Mouse (Mus musculus) stomach, embryonic 15.5 days (tissue): Measurements from ENCODE around the gene Nmnat2. TPM values are rescaled to one million over a fixed set of nuclear protein-coding genes. Genes with fewer than 3 reads are reported as not detected.

ENCODE experiments used
- ATAC-seq: fragments of 200-750 bp; cut with Nextera tagmentation; 2 replicates; pipeline ENCODE4 v1.8.0; 2017; ENCODE audit warnings: low read depth, moderate number of reproducible peaks, moderate TSS enrichment; ENCODE audit not compliant: insufficient read depth, low FRiP score
- H3K27ac ChIP-seq: fragments of 300-500 bp; sonication (generic); 2 replicates; pipeline ENCODE4 v1.5.1; 2015; ENCODE audit warnings: mild to moderate bottlenecking, inconsistent platforms
- H3K27me3 ChIP-seq: fragments of 300-500 bp; sonication (generic); replicated peaks from 2 replicates; pipeline ENCODE4 v1.6.1; 2015; ENCODE audit warnings: inconsistent platforms
- H3K36me3 ChIP-seq: fragments of 300-500 bp; sonication (generic); 2 replicates; pipeline ENCODE4 v1.6.1; 2015; ENCODE audit warnings: inconsistent platforms
- H3K4me1 ChIP-seq: fragments of 300-500 bp; sonication (generic); 2 replicates; pipeline ENCODE4 v1.6.1; 2015; ENCODE audit warnings: inconsistent platforms
- H3K4me2 ChIP-seq: fragments of 300-500 bp; sonication (generic); 2 replicates; pipeline ENCODE4 v1.6.1; 2015; ENCODE audit warnings: mild to moderate bottlenecking, inconsistent platforms
- H3K4me3 ChIP-seq: fragments of 300-500 bp; sonication (generic); replicated peaks from 2 replicates; pipeline ENCODE4 v1.5.1; 2015; ENCODE audit warnings: inconsistent platforms
- H3K9ac ChIP-seq: fragments of 300-500 bp; sonication (generic); 2 replicates; pipeline ENCODE4 v1.6.1; 2015; ENCODE audit warnings: inconsistent platforms
- H3K9me3 ChIP-seq: fragments of 300-500 bp; sonication (generic); 2 replicates; pipeline ENCODE4 v1.6.1; 2016; ENCODE audit warnings: inconsistent platforms
- WGBS: fragments of 180-500 bp; shearing (Covaris S2); methylation state at CpG from one replicate; pipeline ENCODE4 v1.1.7; 2015; 5-methylcytosine and 5-hydroxymethylcytosine counted together
- polyA plus RNA-seq: library from polyadenylated mRNA; unstranded; fragments of >200 nt; fragmentation: Nextera tagmentation; extraction: Ambion mirVana; gene quantifications from 2 replicates; pipeline ENCODE4 v1.2.1, GENCODE M21; 2015

Nmnat2 gene
- polyA plus RNA-seq, result 1.5 and 2.4 TPM in 2 replicates

DNA sequence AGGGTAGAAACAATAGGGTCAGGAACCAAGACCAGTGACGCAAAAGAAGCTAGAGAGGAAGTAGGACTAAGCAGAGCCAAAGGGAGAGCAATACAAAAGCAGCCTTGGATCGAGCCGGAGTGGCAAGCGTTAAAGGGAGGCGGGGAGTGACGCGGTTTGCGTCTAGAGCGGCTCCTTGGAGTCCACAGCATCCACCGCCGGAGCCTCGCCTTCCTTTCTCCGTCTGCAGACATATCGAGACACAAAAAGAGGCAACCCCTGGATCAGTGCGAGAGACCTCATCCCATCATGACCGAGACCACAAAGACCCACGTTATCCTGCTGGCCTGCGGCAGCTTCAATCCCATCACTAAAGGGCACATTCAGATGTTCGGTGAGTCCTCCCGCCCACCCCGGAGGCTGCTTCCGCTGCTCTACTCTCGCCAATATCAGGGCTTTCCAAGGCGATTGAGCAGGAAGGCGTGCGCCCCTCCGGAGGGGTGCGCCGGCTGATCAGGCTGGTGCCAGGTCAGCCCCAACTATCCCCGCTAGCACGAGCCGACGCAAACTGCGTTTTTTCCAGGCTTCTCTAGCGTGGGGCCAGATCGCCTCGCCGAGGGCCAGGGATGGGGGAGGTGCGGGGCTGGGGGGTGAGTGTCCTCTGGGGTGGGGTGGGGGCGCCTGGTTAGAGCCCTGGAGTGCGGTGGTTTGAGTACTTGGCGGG, at the start of gene Nmnat2:
Nmnat2 (plus strand) TSS at position 173 of the 703 bp plus-strand sequence.
- H3K4me3 ChIP-seq, result peak within 1 kb of the TSS; percentile 39
- no peak for ATAC-seq
- H3K27ac ChIP-seq, result no peak within 1 kb of the TSS
- 1% methylated on average over 41 of the region's 42 CpGs for WGBS
- peak within 1 kb of the TSS; percentile 66 for H3K4me2 ChIP-seq
- H3K9ac ChIP-seq, result no peak within 1 kb of the TSS
- no peaks in the 10 kb centered on the region for H3K36me3 ChIP-seq
- peaks cover 36% of the 10 kb centered on the region for H3K27me3 ChIP-seq
- peaks cover 8% of the 10 kb centered on the region; the same call in 1 of the 2 replicates for H3K4me1 ChIP-seq
- no peaks in the 10 kb centered on the region for H3K9me3 ChIP-seq

DNA sequence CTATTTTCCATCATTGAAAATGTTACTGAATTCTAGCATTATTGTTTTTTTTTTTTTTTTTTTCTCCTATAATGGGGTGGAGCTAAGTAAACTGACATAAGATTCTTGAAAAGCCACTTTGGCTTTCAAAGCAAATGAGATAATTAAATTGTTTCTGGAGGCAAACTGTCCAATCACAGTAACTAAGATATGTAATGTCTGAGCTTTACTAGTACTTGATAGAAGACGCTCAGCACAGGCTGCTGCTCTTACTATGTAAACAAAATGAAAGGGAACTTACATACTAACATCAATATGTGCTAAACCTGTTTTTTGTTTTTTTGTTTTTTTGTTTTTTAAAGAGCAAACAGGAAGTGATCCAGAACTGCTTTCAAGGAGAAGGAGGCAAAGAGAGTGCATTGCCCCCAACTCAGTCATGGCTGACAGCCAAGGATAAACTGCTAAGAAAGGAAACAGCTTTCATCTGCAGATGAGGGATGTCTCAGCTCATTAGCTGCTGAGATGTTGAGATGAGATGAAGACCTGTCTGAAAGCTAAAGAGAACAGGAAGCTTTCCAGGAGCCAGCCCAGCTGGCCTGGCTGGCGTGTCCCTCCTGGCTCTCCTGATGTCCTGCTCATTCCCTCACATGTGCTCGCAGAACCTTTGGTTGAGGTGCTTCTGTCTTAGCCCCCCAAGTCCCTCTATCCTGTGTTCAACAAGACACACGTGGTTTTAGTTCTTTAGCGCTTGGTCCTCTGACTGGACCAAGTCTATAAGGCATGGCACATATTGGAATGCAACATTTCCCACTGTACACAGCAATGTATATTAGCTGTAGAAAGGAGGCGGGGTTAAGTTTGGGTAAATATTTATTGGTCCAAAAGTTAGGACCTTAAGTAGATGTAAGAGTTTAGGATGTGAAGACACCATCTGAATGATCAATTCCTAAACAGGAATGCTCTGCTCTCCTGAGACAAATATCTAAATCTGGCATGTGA, 41.0 kb upstream of the Nmnat2 start:
- Histone ChIP-seq H3K9me3 (no peaks in the 10 kb centered on the region), H3K27ac (no peak overlapping the region), H3K27me3 (no peaks in the 10 kb centered on the region), H3K4me2 (no peak overlapping the region), H3K36me3 (no peaks in the 10 kb centered on the region), H3K4me1 (peaks cover 4% of the 10 kb centered on the region; the same call in 1 of the 2 replicates), H3K4me3 (no peak overlapping the region), H3K9ac (no peak overlapping the region)
- WGBS, result 44% methylated on average over 6 of the region's 6 CpGs
- no peak for ATAC-seq

DNA sequence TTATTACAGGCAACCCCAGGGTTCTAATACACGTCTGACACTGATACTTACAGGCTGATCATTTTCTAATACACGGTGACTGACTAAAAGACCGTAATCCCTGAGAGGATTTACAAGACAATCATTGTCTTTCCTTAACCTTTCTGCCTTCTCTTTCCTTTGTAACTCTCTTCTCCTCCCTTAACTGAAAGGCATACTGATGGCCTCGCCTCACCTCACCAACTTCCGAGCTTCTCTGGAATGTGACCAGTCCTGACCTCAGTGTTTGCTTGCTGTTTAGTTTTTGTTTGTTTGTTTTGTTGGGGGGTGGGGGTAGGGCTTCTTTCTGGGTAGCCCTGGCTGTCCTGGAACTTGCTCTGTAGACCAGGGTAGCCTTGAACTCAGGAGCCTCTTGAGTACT, 39.0 kb upstream of the Nmnat2 start:
- Histone ChIP-seq H3K4me2 (no peak overlapping the region), H3K9me3 (no peaks in the 10 kb centered on the region), H3K36me3 (no peaks in the 10 kb centered on the region), H3K27me3 (no peaks in the 10 kb centered on the region), H3K9ac (no peak overlapping the region), H3K27ac (no peak overlapping the region), H3K4me3 (no peak overlapping the region), H3K4me1 (peaks cover 4% of the 10 kb centered on the region; the same call in 1 of the 2 replicates)
- 51% methylated on average over 5 of the region's 5 CpGs for WGBS
- ATAC-seq, result no peak

DNA sequence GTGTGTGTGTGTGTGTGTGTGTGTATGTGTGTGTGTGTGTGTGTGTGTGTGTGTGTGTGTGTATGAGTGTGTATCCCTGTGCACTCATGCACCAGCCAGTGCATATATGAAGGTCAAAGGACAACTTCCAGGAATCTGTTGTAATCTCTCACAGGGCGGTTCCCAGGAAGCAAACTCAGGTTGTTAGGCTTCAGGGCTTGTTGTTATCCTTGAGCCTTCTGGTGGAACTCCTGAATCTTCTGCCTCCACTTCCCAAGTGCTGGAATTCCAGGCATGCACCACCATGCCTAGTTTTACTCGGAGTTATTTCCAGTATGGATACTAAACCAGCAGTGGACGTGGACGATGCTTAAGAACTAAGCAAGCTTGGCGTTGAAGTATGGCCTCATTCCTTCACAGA, 37.9 kb upstream of the Nmnat2 start:
- H3K27ac ChIP-seq, result no peak overlapping the region
- no peak overlapping the region for H3K9ac ChIP-seq
- no peak overlapping the region for H3K4me3 ChIP-seq
- ATAC-seq, result no peak
- H3K9me3 ChIP-seq, result no peaks in the 10 kb centered on the region
- peaks cover 4% of the 10 kb centered on the region; the same call in 1 of the 2 replicates for H3K4me1 ChIP-seq
- H3K27me3 ChIP-seq, result no peaks in the 10 kb centered on the region
- H3K4me2 ChIP-seq, result no peak overlapping the region
- H3K36me3 ChIP-seq, result no peaks in the 10 kb centered on the region
- 67% methylated on average over 5 of the region's 5 CpGs for WGBS

DNA sequence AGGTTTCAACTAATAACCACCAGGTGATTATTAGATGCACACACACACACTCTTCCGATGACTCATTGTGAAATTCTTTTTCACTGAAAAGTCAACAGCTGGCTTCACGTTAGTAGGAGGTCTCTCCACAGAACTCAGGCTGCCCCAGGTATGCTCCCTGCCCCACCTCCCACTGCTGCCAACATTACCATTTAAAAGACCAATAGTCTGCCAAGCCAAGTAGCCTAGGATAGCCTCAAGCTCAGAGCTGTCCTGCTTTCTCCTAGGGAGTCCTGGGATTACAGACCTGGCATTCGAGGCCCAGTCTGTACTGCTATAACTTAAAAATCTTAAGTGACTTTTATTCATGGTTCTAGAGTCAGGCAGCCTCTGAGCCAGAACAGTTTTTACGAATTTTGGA, 37.2 kb upstream of the Nmnat2 start:
- Histone ChIP-seq H3K36me3 (no peaks in the 10 kb centered on the region), H3K4me1 (peaks cover 4% of the 10 kb centered on the region; the same call in 1 of the 2 replicates), H3K9me3 (no peaks in the 10 kb centered on the region), H3K27me3 (no peaks in the 10 kb centered on the region), H3K4me3 (no peak overlapping the region), H3K9ac (no peak overlapping the region), H3K27ac (no peak overlapping the region), H3K4me2 (no peak overlapping the region)
- ATAC-seq, result no peak
- 59% methylated on average over 4 of the region's 4 CpGs for WGBS

DNA sequence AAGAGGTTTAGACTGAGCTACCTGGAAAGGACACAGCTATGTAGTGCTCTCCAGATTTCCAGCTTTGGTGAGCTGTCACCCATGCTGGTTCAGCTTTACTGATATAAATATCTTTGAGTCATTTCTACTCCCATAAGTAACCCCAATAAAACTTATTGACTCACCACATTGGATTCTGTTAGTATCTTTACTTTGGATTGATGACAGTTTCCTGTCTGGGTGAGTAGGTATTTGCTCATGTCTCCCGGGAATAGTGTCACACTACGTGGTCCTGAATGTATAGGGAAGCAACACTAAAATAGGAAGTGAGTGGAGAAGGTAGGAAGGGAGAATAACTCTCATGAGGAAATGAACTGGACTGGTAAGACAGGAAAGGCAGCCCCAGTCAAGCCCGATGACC, 33.0 kb upstream of the Nmnat2 start:
- no peak for ATAC-seq

DNA sequence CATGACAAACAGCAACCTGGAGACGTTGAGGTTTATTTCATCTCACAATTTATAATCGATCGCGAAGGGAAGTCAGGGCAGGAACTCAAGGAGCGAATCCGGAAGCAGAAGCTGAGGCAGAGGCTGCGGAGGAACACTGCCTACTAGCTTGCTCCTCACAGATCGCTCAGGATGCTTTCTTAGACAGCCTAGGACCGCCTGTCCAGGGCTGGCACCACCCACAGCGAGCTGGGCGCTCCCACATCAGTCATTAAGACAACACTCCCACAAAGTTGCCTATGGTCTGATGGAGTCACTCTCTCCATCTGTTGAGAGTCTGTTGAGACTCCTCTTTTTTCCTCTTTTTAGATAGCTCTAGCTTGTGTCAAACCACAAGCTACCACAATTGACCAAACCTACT, 20.8 kb upstream of the Nmnat2 start:
- H3K27me3 ChIP-seq, result no peaks in the 10 kb centered on the region
- no peak for ATAC-seq
- H3K36me3 ChIP-seq, result no peaks in the 10 kb centered on the region
- no peak overlapping the region for H3K4me3 ChIP-seq
- H3K9me3 ChIP-seq, result no peaks in the 10 kb centered on the region
- 0 out of 2 replicates have a peak overlapping the region, but pooled peaks have one; percentile 5 for H3K4me2 ChIP-seq
- H3K27ac ChIP-seq, result no peak overlapping the region
- H3K9ac ChIP-seq, result no peak overlapping the region
- WGBS, result 50% methylated on average over 11 of the region's 11 CpGs
- no peaks in the 10 kb centered on the region for H3K4me1 ChIP-seq

More for the DNA sequence above, 33.0 kb upstream of the Nmnat2 start:
- Histone ChIP-seq H3K36me3 (no peaks in the 10 kb centered on the region), H3K27ac (no peak overlapping the region), H3K27me3 (no peaks in the 10 kb centered on the region), H3K9ac (no peak overlapping the region), H3K4me3 (no peak overlapping the region), H3K9me3 (no peaks in the 10 kb centered on the region), H3K4me2 (no peak overlapping the region), H3K4me1 (no peaks in the 10 kb centered on the region)
- 76% methylated on average over 3 of the region's 3 CpGs for WGBS

DNA sequence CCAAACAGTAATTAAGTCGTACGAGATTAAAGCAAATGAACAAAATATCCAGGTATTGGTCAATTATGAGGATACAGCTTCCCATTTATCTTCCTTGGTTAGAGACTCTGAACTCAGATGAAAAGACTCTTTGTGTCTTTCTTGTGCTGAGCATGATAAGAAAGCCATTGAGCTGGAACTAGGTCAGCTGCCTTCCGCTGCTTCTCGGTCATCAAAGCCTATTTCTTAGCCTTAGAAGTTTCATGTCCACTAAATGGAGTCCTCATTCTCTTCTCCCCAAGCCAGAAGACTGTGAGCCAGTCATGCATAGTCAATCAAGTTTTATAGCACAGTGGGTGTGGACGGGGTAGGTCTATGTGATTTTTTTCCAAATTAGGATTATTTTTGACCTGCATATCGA, 19.3 kb upstream of the Nmnat2 start:
- no peaks in the 10 kb centered on the region for H3K9me3 ChIP-seq
- no peak overlapping the region for H3K9ac ChIP-seq
- no peak overlapping the region for H3K4me2 ChIP-seq
- H3K4me3 ChIP-seq, result no peak overlapping the region
- H3K36me3 ChIP-seq, result no peaks in the 10 kb centered on the region
- H3K27me3 ChIP-seq, result no peaks in the 10 kb centered on the region
- no peak for ATAC-seq
- no peak overlapping the region for H3K27ac ChIP-seq
- H3K4me1 ChIP-seq, result no peaks in the 10 kb centered on the region
- 74% methylated on average over 6 of the region's 6 CpGs for WGBS

DNA sequence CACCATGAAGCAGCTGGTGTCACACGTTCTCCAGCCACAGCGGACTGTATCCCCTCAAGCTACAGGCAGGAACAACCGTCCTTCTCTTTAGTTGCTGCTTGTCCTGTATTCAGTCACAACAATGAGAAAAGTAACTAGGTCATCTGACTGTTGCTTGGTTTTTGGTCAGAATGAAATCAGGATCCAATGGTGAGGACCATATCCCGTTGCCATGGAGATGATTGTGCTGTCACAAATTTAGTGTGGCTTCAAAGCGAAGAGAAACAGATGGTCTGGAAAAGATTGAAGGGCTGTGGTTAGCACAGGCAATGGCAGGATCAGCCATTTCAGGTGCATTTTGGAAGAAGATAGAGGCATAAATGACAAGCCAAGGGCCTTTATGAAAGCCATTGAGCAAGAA, 18.4 kb upstream of the Nmnat2 start:
- H3K9me3 ChIP-seq, result no peaks in the 10 kb centered on the region
- H3K36me3 ChIP-seq, result no peaks in the 10 kb centered on the region

DNA sequence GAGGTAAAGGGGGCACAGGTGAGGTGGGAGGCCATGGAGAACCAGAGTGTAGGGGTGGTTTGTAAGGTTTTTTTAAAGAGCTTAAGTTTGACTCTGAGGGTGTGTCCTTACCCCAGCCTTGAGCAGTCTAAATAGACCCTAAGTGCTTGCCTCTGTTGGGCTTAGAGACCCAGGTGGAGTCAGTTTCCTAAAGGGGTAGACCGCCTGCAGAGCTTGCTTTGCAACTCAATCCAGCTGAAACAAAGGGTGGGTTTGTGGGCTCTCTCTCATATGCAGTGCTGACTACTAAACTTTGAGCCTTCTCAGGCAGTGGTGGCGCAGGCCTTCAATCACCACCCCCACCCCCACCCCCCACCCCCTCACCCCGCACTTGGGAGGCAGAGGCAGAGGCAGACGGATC, 11.8 kb upstream of the Nmnat2 start:
- Histone ChIP-seq H3K4me2 (no peak overlapping the region), H3K36me3 (no peaks in the 10 kb centered on the region), H3K4me1 (no peaks in the 10 kb centered on the region), H3K27ac (no peak overlapping the region), H3K4me3 (no peak overlapping the region), H3K9me3 (no peaks in the 10 kb centered on the region), H3K9ac (no peak overlapping the region), H3K27me3 (no peaks in the 10 kb centered on the region)
- ATAC-seq, result no peak
- WGBS, result 60% methylated on average over 4 of the region's 4 CpGs

More for the DNA sequence above, 18.4 kb upstream of the Nmnat2 start:
- no peaks in the 10 kb centered on the region for H3K4me1 ChIP-seq
- H3K9ac ChIP-seq, result no peak overlapping the region
- H3K4me2 ChIP-seq, result no peak overlapping the region
- no peak overlapping the region for H3K27ac ChIP-seq
- ATAC-seq, result no peak
- H3K4me3 ChIP-seq, result no peak overlapping the region
- no peaks in the 10 kb centered on the region for H3K27me3 ChIP-seq
- 78% methylated on average over 5 of the region's 5 CpGs for WGBS

DNA sequence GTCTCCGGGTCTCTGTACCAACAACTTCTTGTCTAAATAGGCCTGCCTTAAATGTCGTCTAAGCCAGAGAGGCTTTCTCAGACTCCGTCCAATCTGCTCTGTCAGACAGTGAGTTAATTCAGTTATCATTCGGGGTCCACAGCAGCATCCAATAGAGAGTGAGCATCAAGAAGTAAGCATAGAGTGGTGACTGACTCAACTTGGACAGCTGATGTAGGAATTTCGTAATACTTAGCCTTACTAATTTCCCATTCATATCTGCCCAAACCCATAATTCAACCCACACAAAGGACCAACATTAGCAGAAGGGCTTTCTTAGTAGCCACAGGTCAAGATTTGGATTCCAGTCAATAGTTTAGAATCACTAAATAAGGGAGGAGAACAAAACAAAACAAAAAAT, 626 bp upstream of the Nmnat2 start:
- peaks cover 8% of the 10 kb centered on the region; the same call in 1 of the 2 replicates for H3K4me1 ChIP-seq
- H3K4me3 ChIP-seq, result no peak overlapping the region
- H3K9ac ChIP-seq, result no peak overlapping the region
- peaks cover 36% of the 10 kb centered on the region for H3K27me3 ChIP-seq
- no peaks in the 10 kb centered on the region for H3K9me3 ChIP-seq
- H3K4me2 ChIP-seq, result no peak overlapping the region
- 71% methylated on average over 5 of the region's 5 CpGs for WGBS
- H3K36me3 ChIP-seq, result no peaks in the 10 kb centered on the region
- H3K27ac ChIP-seq, result no peak overlapping the region
- ATAC-seq, result no peak
